Mouse (Mus musculus): ENCODE results near the gene Hus1b. TPM values are rescaled to one million over a fixed set of nuclear protein-coding genes. Genes with fewer than 3 reads are reported as not detected.

Hus1b gene
- under 1 TPM; 0.35 to 0.56 TPM for total RNA-seq (2021)
- long read RNA-seq = 0 reads

DNA sequence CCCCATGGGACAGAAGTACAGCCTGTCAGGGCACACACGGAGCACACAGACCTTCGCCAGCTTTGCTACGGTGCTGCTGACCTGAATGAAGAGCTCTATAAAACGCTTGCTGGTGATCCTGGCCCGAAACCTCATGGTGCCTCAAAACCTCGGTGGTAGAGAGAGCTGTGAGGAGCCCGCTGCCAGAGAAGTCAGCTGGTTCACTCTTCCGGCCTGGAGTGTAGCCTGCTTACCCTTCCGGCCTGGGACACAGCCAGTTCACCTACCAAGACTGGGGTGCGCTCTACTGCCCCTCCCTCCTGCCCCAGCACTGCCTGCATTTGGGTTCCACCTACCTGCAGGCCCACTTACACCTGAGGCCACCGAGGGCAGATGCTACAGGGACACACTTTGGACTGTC lies at the start of gene Hus1b:
Hus1b (minus strand) TSS at position 220 of the 400 bp plus-strand sequence.
- no peak for DNase-seq (ENCODE audit: low spot score in 2 of 2)

DNA sequence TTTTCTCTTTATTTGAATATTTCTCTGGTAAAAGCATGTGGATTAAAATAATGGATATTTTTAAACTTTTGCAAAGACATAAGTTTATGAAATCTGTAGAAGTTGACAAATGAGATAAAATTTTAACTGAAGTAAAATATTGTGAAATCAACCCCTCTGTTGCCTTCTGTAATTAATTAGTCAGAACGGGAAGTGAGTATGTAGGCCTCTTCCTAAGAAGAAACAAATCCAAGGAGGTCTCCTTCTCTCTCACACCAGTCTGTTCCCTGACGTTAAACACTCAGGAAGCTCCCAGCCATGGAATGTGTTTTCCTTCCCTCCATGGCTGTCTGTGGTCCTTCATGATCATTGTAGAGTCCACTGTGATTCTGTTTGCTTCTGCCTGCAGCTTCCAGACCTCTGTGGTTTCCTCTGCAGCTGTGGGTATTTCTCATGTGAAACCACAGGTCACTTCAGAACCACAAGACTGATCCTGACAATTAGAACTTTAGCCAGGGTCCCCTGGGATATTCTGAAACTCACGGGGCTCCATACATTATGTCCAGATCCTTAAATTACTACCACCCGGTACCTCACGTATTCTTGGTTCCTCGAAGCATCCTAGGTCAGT lies 46.8 kb upstream of the Hus1b start:
- no peak for DNase-seq (ENCODE audit: low spot score in 2 of 2)

DNA sequence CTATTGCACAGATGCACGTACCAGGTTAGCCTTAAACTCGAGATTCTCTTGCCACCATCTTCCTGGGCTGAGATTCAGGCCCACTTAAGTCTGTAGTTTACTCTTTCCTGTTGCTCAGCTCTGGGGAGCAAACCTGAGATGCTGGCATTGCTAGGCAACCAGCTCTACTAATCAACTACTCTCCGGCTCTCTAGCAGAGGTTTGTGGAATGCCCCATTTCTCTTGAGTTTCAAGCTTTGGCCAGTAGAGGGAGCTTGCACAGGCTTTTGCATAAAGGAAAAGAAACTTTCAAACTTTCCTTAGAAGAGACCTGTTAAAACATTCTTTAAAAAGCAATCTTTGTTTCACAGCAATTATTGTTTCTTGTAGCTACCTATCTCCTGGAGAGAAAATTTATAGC lies 46.3 kb upstream of the Hus1b start:
- peak; percentile 32 to 83 for DNase-seq (ENCODE audit: low spot score in 2 of 2)

DNA sequence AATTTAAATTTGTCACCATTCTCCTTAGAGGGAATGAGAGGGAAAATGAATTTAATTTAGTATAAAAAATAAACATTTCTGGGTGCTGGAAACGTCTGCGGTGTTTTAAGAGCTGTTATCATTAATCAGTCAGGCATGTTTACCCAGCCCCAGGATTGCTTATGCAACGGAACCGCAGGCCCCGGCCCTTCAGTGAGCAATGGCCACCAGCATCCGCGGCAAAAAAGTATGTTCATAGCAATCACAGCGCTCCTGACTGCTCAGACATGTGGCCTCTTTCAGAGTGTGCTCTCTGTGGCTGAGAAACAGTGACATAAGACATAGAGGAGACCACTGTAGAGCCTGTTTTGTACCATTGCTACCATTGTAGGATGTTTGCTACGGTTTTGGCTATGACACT lies 42.7 kb upstream of the Hus1b start:
- no peak for DNase-seq (ENCODE audit: low spot score in 2 of 2)

DNA sequence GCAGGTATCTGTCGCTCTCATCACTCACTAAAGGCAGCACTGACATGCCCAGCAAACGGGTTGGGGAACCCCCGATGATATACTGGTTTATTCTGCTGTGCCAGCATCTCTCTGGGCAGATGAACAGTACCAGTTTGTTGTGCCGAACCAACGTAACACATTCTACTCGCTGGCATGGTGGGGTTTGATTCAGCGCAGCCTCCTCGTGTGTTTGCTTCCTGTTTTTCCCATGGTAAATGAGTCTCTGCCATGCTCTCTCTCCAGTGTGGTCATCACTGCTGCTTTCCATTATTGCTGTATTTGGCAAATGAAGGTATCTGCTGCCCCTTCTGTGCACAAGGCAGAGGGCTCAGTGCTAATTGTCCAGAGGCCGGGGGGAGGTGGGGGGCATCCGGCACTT lies 42.2 kb upstream of the Hus1b start:
- no peak for DNase-seq (ENCODE audit: low spot score in 2 of 2)

DNA sequence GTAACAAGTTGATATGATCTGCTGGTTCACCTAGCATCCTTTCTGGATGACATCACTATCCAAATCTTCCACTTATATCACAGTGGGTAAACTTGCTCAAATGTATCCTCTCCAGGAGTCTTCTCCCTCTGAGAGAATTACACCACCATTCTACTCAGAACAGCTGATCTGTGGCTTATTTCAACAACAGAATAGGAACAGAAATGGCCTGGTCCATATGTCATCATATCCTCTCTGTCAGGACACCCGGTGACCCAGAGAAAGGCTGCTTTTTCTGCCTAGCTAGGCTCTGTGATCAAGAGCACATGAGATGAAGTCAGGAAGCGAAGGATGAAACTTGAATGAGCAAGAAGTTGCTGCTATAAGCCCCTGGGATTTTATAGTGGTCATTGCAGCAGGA lies 40.1 kb upstream of the Hus1b start:
- no peak for DNase-seq (ENCODE audit: low spot score in 2 of 2)

DNA sequence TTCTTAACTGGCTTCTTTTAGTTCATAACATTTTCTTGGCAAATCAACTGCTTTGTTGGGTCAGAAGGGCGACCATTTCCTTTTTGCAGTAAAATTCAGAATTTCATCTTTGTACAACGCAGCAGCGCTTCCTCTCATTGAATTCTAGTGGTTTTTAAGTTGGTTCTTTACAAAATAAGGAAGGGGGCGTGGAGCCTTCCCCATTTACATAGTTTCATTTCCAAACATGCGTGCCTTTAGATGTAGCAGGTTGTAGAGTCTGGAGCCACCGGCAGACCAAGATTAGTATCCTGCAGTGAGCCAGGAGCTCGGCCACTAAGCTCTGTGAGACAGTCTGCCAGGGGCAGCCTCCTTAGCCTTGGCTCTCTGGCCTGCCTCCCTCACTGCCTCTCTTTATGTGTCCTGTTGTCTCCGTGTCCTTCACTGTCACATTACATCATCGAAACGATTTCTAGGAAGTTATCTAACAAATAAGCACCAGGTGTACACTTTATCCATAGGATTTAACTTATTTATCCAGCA lies 39.4 kb upstream of the Hus1b start:
- no peak for DNase-seq (ENCODE audit: low spot score in 2 of 2)

DNA sequence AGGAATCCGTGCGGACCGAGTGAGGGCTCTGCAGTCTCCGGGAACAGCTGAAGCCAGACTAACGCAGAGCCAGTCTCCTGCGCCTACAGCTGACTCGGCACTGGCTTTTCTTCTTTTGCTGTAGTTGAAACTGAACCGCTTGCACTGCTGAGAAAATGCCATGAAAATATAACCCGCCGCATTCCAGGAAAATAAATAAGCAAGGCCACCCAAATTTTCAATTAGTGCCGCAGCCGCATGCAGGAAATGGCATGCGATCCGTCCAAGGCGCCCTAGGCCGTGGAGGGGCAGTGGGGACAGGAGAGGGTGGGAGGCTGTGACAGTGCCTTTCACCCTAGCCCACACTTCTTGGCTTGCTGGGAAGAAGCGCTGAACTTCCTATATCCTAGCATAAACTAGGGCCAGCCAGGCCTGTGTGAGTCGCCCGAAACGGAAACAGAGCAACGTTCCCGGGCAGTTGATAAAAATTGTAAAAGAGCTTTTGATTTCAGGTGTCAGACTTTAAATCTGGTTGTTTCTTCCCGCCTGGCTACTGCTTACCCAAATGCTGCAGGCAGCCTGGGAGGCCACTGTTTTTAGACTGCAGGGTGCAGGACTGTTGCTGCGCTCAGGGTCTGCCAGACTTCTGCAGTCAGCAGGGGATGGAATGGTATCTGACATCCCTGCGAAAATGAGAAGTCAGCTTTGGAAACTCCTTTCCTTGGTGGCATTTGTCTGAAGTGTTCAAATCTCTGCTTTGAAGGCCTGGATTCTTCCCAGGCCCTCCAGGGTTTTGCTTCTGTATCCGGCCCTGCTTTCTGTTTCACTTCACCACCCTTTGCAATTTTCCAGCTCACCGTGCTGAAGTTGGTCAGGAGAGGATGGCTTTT lies 38.3 kb upstream of the Hus1b start:
- peak in 1 of 2 experiments; percentile 41 for DNase-seq (ENCODE audit: low spot score in 2 of 2)

DNA sequence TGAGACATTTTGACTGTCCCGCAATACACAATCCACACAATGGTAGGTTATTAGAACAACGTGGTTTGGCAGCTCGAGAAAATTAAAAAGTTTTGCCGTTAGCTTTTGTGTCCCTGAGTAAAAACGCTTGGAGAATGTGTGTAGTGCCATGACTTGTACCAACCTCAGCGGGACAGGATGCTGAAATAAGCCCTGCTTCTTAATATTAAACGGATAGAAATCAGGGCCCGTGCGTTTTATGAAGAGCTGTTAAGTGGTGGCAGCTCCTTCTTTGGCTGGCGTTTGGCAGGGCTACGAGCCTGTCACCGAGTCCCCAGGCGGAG lies 37.7 kb upstream of the Hus1b start:
- DNase-seq (ENCODE audit: low spot score in 2 of 2) = no peak

DNA sequence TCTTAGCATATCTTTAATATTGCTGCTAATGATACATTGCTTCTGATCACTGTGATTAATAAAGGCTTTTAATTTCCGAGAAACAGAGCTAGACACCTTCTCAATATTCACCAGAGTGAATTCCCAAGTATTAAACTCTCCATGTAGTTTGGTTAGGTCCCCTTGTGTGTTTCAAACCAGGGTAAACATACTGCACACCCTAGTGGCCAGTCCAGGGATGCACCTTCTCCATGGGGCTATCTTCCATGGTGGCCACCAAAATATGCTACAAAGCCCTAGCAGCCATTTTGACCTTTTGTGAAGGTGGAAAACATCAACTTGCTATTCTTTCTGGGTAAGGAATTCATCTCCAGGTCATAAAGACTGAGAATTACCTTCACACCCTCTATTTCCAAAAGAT lies 34.1 kb upstream of the Hus1b start:
- DNase-seq (ENCODE audit: low spot score in 2 of 2) = peak in 1 of 2 experiments; percentile 25

DNA sequence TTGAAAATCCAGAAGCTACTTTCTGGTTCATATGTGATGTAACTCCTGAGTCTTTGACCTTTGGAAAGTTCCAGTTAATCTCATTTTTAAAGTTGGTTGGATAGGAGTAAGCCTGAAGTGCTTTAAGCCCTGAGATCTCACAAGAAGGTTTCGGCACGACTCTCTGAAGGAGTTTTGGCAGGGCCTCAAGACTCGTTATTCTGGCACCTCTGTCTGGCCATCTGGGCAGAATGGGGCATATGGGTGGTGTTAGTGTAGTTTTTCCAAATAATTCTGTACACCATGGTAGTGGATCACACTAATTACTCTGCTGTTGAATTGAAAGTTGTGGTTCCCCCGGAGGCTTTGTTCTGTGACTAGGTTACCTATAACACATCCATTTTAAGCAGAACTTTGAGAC lies 30.7 kb upstream of the Hus1b start:
- peak in 1 of 2 experiments; percentile 22 for DNase-seq (ENCODE audit: low spot score in 2 of 2)

DNA sequence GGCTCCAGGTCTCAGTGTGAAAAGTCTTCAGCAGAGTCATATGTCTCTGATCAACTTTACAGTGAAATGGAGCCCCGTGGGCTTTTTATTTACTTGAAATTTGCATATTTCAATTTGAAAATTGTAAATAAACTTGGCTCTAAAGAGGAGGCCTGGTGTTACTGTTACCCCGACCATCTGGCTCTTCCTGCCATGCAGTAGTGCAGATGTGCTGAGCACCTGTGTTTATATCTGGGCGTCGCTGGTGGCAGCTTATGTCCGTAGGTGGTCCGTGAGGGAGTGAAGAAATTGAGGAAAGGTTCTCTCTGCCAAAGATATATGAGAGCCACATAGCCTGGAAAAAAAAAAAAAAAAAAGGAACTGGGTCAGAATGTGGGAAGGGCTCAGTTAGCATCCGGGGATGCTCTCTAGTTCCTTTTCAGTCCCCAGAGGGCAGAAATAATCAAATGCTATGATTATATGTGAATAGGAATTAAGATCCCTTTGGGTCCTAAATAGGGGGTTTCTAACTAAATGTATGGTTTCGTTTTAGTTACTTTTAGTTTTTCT lies 29.1 kb upstream of the Hus1b start:
- no peak for DNase-seq (ENCODE audit: low spot score in 2 of 2)

DNA sequence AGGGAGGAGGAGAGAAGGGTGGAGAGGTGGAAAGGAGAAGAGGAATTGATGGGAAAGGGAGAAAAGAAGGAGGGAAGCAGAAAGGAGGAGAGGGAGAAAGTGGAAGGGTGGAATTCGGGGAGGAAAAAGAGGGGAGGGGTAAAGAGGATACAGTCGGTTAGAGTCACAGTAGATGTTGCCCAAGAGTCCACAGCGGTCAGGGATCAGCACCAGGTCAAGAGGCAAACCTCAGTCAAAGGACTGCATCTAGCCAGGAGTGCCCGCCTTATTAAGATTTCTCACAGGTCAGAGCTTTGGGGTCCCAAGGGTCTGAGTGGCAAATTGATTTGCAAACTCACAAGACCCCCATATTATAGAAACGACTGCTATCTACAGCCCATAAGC lies 26.7 kb upstream of the Hus1b start:
- no peak for DNase-seq (ENCODE audit: low spot score in 2 of 2)

DNA sequence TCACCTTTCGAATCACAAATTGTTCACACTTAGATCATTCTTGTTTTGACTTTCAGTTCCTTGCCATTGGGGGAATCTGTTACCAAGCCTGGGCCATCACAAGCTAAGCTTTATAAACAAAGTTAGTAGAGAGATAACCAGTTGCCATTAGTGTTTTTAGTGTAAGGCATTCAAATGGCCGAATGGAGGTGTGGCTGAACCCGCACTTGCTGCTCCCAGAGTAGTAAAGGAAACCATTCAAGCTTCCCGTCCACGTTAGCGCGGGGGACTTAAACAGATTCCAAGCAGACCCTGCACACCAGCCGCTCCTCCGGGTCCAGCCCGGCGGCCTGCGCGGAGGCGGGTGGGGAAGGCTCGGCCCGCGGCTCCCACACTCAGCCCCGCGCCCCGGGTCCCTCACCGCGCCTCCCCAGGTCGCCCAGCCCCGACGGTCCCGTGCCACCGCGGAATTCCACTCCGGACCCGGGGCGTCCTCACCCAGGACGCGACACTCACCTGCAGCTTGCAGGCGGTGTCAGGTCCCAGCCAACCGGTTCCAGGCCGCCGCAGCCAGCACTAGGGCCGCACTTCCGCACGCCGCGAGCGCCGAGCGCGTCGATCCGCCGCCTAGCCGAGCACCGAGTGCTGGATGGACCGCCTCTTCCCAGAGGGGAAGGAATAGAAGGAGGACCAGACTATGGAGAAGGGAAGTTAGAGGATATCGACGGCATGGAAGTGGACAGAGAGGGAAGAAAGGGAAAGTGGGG lies 26.1 kb upstream of the Hus1b start, which contains the start of the genes Exoc2 and Gm5447:
Exoc2 (minus strand) TSS at position 593 of the 746 bp plus-strand sequence.
Gm5447 (plus strand) TSS at position 704 of the 746 bp plus-strand sequence.
- DNase-seq (ENCODE audit: low spot score in 2 of 2) = peak; percentile 77 to 83

DNA sequence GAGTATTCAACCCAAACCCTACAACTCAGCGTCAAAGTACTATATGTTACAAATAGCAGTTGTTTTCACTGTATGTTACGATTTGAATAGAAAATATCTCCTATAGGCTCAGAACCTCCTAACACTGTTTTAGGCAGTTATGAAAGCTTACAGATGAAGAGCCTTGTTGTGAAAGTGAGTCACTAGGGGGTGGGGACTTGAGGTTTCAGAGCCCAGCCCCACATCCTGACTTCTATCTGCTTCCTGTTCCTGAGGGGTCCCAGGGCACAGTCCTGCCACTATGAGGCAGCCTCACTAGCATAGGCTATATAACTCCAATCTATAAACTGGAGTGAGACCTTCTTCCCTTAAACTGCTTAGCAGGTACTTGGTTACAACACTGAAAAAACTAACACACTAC lies 24.5 kb upstream of the Hus1b start:
- no peak for DNase-seq (ENCODE audit: low spot score in 2 of 2)

DNA sequence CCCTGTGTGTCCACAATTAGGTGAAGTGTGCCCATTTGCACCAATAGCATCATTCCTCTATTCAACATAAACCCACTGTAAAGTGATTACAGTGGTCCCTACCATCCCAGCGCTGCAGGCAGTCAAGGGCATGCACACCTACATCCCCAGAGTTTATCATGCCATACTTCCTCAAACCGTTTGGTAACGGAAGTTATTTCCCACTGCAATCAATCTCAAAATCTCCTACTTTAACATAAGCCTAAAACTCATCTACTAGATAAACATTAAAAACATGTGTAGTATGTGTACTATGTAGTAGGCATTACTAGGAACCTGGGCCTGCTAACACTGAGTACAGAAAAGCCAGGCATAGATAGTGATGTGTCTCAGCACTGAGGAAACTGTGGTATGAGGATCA lies 23.5 kb upstream of the Hus1b start:
- no peak for DNase-seq (ENCODE audit: low spot score in 2 of 2)

DNA sequence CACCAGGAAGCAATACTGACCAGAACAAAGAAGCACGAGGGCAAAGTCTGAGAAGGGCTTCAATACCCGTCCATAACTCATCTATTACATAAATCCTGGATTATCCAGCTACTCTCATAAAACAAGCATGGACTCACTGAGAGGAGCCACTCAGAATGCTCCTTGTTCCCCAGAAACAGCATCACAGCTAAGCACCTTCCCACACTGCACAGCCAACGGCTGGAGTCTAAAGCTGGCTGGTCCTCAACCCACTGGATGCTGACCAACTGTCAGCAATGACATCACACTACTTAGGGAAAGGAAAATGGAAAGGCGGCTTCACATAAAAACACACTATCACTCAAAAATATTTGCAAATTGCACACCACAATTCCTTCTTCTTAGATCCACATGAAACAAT lies 20.8 kb upstream of the Hus1b start:
- no peak for DNase-seq (ENCODE audit: low spot score in 2 of 2)

DNA sequence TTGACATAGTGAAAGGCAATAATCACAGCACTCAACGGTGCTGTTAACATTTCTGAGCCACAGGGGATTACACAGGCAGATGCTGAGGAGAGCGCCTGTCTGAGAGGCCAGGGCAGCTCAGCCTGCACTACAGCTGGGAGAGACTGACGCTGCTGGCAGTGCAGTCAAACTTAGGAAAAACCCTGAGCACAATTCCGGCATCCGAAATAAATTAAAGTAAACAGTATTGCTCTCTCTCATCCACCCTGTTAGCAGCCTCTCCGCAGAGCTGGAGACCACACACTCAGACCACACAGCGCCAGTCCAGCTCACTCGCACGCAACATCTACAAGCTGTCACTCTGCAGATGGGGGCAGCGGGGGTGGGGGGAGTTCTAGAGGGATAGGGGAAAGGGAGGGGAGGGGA lies 18.9 kb upstream of the Hus1b start:
- no peak for DNase-seq (ENCODE audit: low spot score in 2 of 2)

DNA sequence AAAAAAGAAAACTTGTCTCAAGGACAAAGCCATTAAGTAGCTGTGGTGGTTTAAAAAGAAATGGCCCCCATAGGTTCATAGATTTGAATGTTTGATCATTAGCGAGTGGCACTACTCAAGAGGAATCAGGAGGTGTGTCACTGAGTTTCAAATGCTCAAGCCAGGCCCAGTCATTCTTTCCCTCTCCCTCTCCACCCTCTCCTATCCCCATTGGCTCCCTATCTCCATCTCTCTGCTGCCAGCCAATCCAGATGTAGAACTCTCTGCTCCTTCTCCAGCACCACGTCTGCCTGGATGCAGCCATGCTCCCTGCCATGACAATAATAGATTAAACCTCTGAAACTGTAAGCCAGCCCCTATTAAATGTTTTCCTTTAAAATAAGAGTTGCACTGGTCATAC lies 14.4 kb upstream of the Hus1b start:
- DNase-seq (ENCODE audit: low spot score in 2 of 2) = no peak

DNA sequence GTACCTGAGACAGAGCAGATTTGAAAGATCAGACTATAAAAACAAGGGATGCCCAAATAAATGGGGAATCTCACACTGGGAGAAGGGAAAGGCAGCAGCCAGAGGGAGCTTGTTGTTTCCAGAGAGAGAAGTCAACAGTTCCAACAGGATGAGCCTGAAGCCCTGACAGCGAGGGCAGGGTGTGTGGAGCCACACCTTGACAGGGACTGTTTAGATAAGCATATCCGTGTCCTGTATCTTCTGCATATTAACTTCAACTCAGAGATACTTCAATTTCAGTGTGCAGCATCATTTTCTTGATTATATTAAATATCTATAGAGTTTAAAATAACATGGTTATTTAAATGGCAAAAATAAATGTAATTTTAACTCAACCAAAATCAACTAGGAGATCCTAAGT lies 13.2 kb upstream of the Hus1b start:
- DNase-seq (ENCODE audit: low spot score in 2 of 2) = no peak

DNA sequence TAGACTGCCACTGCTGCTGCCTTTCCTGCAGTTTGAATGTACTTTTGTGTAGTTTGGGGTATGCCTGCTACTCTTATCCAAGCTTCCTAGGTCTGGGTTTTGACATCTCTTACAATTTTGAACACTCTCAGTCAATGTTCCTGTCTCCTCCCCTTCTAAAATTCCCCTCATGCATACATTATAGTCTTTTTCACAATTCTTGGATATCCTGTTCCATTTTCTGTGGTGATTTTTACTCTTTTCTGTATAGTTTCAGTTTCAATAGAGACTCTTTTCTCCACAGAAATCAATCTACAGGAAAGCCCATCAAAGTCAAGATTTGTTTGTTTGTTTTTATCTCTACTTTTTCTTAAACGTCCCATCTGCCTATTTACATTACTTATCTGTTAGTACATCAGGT lies 6.0 kb upstream of the Hus1b start:
- DNase-seq (ENCODE audit: low spot score in 2 of 2) = no peak

DNA sequence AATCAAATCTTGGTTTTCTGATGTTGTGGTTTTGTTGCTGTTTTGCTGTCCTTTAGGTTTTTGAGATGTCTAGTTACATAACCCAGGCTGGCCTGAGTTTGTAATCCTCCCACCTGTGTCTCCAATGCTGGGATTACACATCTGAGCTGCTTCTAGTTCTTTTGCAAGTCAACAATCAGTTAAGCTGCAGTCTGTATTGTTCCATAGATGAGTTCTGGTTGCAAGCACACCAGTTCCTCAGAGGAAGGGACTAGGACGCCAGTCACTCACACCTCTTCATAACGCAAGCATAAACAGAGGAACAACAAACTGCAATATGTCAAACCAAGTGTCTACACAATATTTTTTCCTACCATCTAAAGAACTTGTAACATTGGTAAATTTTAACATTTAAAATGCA lies 4.5 kb upstream of the Hus1b start:
- no peak for DNase-seq (ENCODE audit: low spot score in 2 of 2)
